Mouse (Mus musculus) retina, adult 2 months (tissue): ENCODE measurements at regions not wholly inside any gene's neighbourhood (a gene's known extent, or its start where the extent isn't known, plus 50 kb on each side); places are given as distances from the start of the nearest gene placed in this dataset.

Experiments
- DNase-seq: peaks from one replicate; pipeline ENCODE4 v3.0.0-alpha.2; 2012; ENCODE audit warnings: low read depth, low spot score

DNA sequence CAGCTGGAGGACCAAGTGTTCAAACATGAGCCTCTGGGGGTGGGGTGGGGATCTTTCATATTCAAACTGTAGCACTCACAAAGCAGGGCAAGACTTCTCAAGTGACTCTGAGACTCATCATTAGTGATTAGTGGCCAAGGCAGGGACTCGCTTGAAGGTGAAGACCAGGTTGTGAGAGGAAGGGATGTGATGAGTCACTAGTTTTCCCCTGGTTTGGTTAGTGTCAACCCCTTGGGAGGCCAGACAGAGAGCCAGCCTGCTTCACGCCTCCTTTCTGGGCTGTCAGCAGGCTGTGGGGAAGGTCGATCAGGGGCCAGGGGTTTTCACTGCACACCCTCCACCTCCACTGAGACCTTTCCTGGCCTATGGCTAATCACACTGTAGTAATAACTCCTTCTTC lies 65.2 kb downstream of the Slc30a10 start:
- no peak for DNase-seq

DNA sequence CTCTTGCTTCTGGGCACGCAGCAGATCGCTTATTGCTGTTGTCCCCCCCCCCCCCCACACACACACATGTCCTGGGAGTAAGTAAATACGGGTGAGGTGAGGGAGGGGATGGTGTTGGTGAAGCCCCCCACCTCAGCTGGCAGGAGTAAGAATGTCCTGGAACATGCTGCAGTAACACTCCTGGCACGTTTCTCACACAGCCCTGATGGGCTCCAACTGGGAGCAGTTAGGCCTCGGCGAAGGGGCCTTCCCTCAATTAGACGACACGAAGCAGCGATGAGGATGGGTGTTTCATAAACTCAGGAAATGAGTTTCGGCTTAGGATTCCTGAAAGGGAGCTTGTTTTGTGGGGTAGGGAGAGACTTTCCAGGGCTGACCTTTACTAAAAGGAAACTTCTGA lies 69.4 kb downstream of the Slc30a10 start:
- no peak for DNase-seq

DNA sequence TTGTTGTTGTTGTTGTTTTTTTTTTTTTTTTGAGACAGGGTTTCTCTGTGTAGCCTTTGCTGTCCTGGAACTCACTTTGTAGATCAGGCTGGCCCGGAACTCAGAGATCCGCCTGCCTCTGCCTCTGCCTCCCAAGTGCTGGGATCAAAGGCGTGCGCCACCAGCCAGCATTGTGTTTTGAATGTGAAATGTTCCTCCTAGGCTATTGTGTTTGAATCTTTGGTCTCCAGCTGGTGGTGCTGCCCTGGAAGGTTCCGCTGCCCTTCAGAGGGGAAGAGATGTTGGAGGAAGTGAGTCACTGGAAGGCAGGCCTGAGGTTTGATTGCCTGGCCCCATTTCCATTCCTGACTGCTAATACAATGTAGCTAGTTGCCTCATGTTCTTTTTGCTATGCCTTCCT lies 78.8 kb downstream of the Slc30a10 start:
- DNase-seq: no peak

DNA sequence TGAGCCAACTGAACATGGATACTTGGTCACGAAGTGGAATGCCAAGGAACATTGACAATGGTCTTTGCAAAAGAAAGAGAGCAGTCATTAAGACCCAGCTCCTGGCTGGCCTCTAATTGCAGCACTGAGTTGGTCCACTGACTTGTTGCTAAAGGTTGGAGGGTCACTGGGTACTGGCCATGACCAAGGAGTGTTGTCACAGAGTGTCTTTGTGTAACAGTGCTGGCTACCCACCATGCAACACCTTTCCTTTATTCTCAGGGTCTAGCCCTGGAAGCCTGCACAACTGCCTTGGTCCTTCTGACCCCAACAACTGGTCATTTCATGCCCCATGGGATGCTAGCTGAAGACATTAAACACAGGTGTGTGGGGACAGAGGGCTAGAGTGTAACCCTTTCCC lies 79.5 kb downstream of the Slc30a10 start:
- DNase-seq: no peak

DNA sequence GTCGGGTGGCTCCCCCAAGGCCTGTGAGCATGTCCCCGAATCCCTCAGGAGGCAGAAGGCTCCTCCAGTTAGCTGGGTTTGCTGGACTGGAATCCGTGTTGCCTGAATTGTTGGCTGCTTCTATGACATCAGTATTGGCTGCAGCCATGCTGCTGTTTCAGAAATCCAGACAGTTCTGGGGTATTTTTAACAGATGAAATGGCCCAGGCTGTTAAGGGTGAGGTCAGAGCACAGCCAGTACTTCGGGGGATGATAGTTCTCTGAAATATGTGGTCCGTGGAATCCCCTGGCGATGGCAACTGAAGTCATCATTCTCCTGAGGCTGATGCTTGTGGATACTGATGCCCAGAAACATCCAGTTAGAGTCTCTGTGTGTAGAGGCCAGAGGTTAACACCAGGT lies 80.7 kb downstream of the Slc30a10 start:
- no peak for DNase-seq

DNA sequence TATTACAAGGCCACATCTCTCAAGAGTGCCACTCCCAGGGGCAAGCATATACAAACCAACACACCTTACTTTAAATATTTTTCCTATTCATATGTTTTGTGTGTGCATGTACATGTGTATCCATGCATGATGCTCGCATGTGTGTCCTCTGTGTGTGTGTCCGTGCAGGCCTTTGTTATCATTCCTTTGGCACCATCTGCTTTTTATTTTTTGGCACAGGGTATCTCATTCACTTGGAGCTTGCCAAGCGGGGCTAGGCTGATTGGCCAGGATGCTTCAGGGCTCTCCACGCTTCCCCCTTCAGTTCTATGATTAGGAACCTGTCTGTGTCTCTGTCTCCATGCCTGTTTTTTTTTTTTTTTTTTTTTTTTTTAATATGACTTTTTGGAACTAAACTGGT lies 82.6 kb downstream of the Slc30a10 start:
- no peak for DNase-seq

DNA sequence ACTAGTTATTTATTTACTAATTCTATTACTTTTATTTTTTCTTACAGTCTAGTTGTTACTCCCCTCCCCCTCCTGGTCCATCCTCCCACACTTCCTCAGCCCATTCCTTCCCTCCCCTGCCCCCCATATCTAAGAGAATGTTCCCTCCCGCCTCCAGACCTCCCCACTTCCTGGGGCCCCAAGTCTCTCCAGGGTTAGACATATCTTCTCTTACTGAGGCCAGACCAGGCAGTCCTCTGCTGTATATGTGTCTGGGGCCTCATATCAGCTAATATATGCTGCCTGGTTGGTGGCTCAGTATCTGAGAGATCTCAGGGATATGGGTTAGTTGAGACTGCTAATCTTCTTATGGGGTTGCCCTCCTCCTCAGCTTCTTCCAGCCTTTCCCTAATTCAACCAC lies 84.8 kb downstream of the Slc30a10 start:
- DNase-seq: no peak

DNA sequence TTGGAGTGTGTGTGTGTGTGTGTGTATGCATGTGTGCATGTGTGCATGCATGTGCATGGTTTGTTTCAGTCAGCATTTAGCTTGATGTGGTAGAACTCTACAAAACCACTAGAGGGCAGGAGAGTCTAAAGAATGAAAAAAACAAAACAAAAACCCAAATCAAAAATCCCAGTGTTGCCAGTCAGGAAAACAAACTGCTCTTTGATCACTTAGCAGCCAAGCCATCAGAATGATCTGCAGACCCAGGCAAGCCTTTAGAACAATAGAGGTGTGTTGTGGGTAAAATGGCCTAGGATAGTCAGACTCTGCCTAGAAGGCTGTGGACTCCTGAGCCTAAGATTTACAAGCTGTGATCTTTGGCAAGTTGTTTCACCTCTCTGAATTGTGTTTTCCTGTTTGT lies 91.7 kb downstream of the Slc30a10 start:
- DNase-seq: peak; percentile 9

DNA sequence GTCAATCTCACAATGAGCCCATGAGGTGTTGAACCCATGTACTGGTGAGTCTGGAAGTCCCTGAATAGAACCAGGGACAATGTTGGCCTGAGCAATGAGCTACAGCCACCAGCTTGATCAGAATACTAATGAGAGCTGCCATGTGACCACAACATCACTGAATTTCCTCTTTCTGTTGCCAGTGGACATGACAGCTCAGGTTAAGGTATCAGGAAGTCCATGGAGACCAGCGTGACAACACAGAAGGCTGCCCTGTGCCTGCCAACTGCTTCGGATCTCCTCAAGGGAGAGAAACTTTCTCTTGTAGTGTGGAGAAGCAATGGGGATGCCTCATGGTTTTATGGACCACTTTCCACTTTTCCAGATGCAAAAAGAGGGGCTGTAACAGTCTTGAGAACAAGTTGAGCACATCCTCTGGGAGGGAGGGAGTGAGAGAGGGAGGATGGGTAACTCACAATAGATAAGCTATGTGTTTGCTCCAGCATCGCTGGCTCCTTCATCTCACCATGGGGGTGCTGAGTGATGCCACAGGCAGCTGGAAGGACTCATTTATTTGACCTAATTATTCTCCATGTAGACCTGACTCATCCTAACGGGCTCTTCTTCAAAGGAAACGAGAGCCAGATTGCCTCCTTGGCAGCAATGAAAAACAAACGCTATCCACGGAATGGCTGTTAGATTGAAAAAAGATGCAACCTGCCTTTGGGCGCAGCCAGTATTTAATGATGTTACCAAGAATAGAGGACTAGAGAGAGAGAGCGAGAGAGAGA lies 118.3 kb downstream of the Slc30a10 start:
- DNase-seq: no peak

DNA sequence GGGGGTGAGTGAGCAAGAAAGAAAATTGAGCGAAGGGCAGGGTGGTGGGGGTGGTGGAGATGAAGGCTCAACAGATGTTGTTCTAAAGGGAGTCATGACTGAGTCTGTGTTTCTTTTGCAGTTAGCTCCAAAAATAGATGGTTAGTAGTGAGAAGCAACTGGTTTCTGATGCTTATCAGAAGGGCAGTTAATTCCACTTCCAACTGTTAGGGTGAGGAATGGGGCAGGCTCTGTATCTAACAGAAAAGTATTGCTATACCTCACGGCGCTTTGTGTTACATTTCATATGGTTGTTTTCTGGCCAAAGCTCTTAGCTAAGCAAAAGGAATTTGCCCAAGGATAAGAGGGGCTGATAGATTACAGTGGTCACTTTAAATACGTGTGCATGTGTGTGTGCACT lies 120.3 kb downstream of the Slc30a10 start:
- DNase-seq: no peak

DNA sequence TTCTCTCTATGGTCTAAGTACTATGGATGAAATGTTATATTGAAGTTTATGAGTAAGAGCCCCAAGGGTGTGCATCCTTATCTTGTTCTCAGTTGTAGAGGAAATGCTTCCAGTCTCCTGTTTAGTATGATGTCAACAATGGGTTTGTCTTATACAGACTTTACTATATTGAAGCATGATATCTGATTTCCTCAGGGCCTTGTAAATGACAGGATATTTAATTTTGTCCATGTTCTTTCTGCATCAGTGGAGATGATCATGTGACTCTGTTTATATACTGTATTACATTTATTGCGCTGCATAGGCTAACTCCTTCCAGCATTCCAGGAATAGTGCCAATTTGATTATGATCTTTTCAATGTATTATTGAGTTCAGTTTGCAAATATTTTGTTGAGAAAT lies 125.2 kb downstream of the Slc30a10 start:
- no peak for DNase-seq

DNA sequence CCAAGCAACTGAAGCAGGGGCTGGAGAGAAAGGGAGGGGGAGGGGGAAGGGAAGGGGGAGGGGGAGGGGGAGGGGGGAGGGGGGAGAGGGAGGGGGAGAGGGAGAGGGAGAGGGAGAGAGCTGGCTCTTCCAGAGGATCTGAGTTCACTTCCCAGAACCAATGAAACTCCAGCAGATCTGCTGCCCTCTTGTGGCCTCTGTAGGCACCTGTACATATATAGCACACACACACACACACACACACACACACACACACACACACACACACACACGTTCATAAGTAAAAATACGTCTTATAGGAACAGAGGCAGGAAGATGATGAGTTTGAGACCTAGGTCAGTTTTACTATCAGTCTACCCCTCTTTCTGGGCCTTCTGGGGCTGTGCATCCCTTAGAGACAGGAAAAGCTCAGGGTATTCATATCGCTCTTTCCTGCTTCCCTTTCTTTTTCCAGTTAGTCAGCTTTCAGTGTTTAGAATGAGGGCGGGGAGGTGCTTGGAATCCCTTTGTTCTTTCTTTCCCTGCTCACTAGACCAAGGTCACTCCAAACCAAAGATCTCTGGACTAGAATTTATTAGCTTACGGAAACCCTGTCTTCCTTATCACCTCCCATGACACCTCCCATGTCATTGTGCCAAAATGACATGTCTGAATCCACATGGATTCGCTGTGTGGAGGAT lies 130.7 kb downstream of the Slc30a10 start:
- no peak for DNase-seq

DNA sequence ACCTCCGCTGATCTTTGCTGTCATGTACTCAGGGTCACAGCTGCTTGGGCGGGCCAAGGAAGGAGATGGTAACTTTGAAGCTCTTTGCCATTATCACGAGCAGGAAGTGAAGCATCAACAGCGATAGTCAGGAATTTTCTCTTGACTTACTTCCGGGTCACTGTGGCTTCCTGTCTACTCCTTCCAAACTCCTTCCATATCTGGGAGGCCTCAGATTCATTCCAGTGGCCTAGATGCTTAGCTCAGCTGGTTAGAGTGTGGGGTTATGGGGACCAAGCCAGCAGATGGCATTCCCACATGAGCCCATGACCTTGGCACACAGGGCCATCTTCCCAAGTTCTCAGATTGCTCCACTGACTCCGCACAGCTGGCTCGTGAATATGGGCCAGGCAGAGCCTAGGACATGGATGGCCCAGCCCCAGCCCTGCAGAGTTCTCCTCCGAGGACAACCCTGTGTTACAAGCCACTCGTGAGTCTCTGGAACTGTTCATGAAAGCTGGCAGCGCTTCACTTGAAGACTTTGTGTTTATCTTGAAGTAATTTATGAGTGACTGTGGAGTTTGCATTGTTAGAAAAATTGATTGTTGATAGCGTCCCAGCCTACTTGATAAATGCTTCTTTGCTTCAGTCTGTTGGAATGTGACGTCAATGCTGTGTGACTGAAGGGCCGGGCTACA lies 133.2 kb downstream of the Slc30a10 start:
- no peak for DNase-seq

DNA sequence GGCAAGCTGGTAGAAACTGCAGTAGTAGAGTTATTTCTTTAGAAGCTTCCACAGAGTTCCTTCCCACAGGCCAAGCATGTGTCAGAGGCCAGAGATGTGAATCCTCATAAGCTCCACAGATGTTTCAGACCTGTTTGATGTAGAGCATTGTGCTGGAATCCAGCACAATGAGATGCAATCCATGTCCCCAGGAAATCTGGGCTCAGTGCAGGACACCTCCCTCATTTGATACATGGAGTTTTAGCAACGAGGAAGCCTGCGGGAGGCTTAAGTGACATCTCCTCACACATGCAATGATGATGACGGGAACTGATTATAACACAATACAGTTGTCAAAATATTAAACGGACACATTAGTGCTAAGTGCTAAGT lies 133.7 kb downstream of the Slc30a10 start:
- no peak for DNase-seq

DNA sequence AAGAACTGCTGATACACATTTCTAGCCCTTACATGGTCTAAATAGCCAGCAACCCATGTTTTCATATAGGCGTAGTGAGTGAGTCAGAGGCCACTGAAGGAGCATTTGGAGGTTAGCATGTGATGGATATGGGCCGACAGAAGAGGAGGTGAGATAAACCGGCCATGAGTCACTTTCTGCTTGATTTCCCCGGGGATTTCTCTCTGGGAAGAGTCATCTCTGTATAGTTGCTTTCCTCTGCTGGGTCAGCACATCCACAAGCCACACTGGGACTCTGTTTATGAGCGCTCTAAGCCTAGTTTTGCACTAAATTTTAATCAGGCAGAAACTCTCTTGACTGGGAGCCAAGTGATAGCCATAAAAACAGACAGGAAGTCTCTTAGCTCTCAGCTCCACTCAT lies 142.2 kb downstream of the Slc30a10 start:
- DNase-seq: no peak

DNA sequence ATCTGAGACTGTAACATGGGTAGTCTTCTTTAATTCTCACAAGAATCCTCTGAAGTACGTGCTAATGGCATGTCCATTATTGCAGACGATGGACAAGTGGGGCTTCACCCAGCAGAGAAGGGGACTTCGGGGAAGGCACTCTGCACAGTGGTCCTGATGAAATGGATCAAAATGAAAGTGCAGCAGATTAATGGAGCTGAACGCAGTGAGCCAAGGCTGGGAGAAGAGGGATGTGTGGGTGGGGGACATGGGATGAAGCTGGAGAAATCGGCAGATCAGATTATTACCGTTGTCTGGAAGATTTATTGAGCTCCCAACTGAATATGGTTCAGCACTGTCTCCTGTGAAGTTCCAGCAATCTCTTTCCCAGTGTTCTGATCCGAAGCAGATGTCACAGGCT lies 143.9 kb downstream of the Slc30a10 start:
- DNase-seq: no peak

DNA sequence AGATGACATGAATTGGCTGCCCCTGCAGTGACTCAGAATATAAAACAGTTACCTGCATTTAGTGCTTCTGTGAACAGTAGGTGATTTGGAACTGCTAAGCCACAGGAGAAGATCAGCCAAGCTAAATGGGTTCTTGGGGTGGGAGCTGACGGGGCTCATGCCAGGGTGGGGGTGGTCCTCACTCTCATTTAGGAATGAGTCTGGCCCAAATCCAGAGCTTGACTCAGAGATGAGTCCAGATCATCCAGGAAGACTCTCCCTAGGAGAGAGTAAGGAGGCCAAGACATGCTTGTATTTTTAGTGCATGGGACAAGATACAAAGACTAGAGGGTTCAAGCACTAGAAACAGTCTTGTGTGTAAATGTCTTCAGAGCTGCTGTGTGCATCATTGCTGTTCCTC lies 146.5 kb downstream of the Slc30a10 start:
- no peak for DNase-seq

DNA sequence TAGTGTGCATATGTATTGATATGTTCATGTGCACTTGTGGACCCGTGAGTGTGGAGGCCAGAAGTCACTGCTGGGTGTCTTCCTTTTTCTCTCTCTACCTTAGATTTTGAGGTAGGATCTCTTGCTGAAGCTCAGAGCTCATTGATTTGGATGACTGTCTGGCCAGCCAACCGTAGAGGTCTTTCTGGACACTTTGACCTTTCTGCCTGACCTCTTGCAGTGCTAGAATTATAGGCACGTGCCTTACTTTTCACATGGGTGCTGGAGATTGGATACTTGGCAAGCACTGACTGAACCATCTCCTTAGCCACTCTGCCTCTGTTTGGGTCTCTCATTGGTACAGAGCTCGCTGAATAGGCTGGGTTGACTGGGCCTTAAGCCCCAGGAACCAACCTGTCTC lies 151.3 kb downstream of the Slc30a10 start:
- DNase-seq: no peak

DNA sequence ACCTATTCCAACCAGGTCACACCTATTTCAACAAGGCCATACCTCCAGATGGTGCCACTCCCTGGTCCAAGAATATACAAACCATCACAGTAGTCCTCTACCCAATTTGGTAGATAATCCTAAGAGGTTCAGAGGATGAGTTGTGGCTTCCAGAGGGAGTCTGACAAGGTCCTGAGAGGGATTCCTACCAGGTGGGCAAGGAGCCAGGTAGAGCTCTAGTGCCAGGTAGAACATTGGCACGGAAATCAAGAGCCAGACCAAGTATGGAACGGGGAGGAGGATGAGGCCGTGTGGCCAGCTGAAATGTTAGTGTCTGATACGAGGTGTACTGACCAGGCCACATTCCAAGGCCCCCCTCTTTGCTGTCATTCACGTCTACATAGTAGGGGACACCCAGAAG lies 153.0 kb downstream of the Slc30a10 start:
- no peak for DNase-seq

DNA sequence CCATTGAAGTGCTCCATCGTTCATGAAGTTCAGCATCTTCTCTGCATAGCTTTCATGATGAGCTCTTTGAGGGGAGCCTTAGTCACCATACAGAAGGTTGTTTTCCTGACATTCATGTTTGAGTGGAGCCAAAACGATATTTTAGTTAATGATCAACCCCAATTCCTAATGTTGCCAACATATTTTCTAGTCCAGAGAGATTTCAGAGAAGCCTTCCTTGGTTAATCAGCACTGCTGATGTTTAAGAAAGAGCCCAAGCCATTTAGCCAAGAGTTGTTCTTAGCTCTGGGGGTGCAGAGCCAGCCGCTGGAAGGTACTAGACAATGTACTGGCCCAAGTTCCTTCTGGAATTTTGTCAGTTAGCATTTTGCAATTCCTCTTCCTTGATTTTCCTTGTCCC lies 153.8 kb downstream of the Slc30a10 start:
- no peak for DNase-seq

DNA sequence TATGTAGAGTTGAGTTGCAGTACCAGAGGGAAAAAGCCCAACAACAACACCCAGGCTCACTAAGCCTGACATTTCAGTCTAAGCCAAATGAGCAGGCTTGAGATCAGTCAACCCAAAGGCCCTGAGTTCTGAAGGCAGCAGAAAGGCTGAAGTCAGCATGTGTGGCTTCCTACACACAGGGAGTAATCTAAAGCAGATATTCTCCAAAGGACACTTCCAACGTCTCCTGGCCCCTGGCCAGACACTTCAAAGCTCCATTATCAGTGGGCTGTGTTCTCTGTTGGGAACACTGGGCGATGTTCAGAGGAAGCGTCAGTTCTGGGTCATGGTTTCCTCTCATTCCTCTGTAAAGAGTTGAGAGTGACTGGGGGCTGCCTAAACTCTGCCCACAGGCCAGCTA lies 155.9 kb downstream of the Slc30a10 start:
- no peak for DNase-seq

DNA sequence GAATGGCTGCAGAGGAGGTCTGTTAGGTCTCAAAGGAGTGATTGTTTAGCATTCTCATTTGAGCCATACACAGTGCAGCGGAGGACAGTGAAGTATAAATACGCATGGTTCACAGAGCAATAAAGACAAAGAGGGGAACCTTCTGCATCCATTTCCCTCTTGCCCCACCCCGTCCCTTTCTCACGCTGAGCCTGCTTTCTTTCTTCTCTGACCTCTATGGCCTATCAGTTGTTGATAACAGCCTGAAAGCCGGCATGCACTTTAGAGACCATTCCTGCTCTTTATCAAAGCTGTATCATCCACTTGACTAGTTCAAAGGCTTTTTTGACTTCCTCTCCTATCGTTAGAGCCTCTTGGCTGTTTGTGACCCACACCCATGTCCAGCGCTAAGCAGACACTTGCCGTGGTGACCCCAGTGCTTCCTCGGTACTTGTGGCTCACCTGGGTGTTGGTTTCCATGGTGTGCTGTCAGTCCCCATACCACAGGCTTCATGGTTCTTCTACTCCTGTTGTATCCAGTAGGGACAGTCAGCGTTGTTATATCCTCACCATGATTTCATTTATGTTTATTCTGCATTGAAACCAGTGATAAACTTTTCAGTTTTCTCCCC lies 161.3 kb downstream of the Slc30a10 start:
- DNase-seq: no peak

DNA sequence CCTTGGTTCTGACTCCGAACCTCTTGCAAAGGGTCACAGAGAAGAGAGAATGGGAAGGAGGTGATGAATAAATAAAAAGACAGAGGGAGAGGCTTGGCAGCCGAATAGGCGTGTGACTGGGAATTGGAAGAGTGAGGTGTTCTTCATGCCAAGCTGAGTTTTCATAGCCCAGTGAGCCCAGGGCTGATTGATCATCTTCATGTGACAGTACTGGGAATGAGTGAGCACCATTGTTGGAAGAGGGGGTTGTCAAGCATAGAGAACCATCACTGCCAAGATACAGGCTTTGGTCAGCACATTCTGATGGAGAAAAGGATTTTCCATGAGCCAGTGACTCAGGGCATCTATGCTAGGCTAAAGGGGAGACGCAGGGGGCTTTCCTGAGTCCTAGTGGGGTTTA lies 163.0 kb downstream of the Slc30a10 start:
- no peak for DNase-seq
